Mouse (Mus musculus): Measurements from ENCODE around the gene Ypel4. TPM values are rescaled to one million over a fixed set of nuclear protein-coding genes. Genes with fewer than 3 reads are reported as not detected.
A peak's percentile ranks its signal among the peaks of the same experiment; 100 is the strongest.
"Not testable (repeated sequence)": the region's sequence is repeated elsewhere in the genome, so short reads cannot be mapped to it uniquely, and the experiment has no call there.

Gene Ypel4
- polyA plus RNA-seq, 1 experiment from 2014 or later, result 11.6 TPM

DNA sequence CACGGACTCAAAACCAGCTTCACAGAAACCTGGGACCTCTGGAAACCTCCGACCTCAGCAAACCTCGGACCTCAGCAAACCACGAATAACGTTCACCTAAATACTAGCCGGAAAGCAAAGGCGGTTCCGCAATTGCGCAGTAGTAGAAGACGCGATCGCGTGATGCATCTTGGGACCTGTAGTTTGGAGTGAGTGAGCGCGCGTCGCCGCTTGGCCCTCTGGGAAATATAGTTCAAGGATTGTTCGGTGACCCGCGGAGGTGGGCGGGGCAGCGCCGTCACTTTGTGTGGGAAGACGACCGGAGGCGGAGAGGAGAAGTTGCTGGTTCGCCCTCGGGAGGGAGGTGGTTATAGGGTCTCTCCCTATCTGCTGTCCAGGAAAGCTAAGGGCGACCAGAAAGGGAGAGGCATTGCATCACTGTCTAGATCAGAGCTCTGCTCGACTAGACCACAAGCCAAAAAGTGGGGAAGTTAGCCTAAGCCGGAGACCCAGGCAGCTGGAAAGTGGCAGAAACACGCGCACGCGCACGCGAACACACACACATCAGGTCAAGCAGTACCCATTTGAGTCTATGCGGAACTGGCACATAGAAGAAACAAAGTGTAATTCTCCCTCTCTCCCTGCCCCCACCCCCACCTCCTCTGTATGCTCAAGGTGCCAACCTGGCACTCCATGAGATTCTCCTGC, 6.5 kb upstream of the Ypel4 start, which contains the start of gene Clp1:
Clp1 (minus strand) TSS at position 179 of the 687 bp plus-strand sequence.
- peak; percentile 93 for ATAC-seq
- in situ Hi-C loops (cut with MboI; ENCODE audit: low pct_unique_long_range_greater_than_20kb), result no loop called here
- TF ChIP-seq CTCF (IDR thresholded peaks at IDR 0.05), result no peak
- no peaks in the 10 kb centered on the region for H3K27me3 ChIP-seq
- DNase-seq (ENCODE audit: low read depth, low spot score), result peak; percentile 59
- ChIA-PET CTCF (no interaction called here), POLR2A (interaction anchor here (0.8 to 1.6 kb wide), 4 partner anchors 7 to 16 kb away, joined by 3 to 7 read pairs (median 4); partner anchors contain the start of genes Gm19426 and Ypel4)

GRCm38 (mm10) chr2:84728191-84728590, 5.7 kb upstream of the Ypel4 start:
- H3K27me3 ChIP-seq; DNase-seq (ENCODE audit: low read depth, low spot score); POLR2A ChIA-PET; ATAC-seq; CTCF ChIA-PET; in situ Hi-C loops (cut with MboI; ENCODE audit: low pct_unique_long_range_greater_than_20kb): not testable (repeated sequence)

- H3K27me3 ChIP-seq, result no peaks in the 10 kb centered on the region
- CTCF ChIA-PET, result no interaction called here
- ATAC-seq (no peak), DNase-seq (ENCODE audit: low read depth, low spot score) (no peak)
- POLR2A ChIA-PET, result no interaction called here
- in situ Hi-C loops (cut with MboI; ENCODE audit: low pct_unique_long_range_greater_than_20kb), result loop anchor here (10.0 kb wide), 1 partner anchor 334 kb away; no protein-coding TSS in a partner anchor
- no peak for TF ChIP-seq CTCF (IDR thresholded peaks at IDR 0.05)
These were observed 2.7 kb upstream of the Ypel4 start for GRCm38 (mm10) chr2:84731206-84731605.

DNA sequence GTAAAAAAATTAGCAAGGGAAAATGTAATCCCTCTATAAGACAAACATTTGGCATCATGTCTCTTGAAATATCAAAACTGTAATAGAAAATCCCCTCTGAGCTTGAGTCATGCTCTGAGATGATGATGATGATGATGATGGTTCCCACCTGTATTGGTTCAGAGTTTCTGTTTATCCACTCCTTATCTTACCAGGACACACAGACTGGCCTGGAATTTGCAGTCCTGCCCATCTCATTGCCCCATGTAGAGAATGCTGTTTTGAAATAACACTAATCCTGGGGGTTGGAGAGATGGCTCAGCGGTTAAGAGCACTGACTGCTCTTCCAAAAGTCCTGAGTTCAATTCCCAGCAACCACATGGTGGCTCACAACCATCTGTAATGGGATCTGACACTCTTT, 1.5 kb upstream of the Ypel4 start:
- ATAC-seq, result no peak
- no peak for TF ChIP-seq CTCF (IDR thresholded peaks at IDR 0.05)
- POLR2A ChIA-PET, result no interaction called here
- H3K27me3 ChIP-seq, result no peaks in the 10 kb centered on the region
- no peak for DNase-seq (ENCODE audit: low read depth, low spot score)
- in situ Hi-C loops (cut with MboI; ENCODE audit: low pct_unique_long_range_greater_than_20kb), result loop anchor here (10.0 kb wide), 1 partner anchor 332 kb away; no protein-coding TSS in a partner anchor
- CTCF ChIA-PET, result interaction anchor here (0.9 kb wide), 1 partner anchor 26 kb away, joined by 3 read pairs; no protein-coding TSS in a partner anchor

DNA sequence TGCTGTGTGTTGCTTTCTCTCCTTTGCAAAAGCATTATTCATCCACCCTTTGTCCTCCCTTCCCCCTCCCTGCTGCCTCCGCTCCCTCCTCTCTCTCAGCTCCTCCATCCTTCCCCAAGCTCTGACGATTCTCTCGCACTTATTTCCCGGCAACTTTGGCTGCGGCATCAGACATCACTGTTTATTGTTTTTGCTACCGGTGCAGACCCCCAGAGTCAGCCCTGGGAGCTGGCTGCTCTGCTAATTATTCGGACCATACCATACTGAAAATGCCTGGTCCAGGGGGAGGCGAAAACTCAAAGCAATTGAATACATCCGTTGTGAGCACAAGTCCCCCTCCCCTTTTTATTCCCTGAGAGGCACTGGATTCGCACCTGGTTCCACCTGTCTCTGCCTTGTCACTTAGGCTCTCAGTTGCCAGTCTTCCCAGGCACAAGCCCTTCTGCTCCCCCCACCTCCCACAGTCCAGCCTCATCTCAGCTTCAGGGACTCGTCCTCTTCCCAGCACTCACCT, 550 bp downstream of the Ypel4 start:
- in situ Hi-C loops (cut with MboI; ENCODE audit: low pct_unique_long_range_greater_than_20kb), result loop anchor here (10.0 kb wide), 1 partner anchor 330 kb away; no protein-coding TSS in a partner anchor
- ATAC-seq (peak; percentile 17), DNase-seq (ENCODE audit: low read depth, low spot score) (no peak)
- CTCF ChIA-PET, result no interaction called here
- POLR2A ChIA-PET, result interaction anchor here (1.2 to 1.9 kb wide), 3 partner anchors 8 to 17 kb away, joined by 3 to 5 read pairs (median 3); no protein-coding TSS in a partner anchor
- H3K27me3 ChIP-seq, result no peaks in the 10 kb centered on the region
- no peak for TF ChIP-seq CTCF (IDR thresholded peaks at IDR 0.05)

DNA sequence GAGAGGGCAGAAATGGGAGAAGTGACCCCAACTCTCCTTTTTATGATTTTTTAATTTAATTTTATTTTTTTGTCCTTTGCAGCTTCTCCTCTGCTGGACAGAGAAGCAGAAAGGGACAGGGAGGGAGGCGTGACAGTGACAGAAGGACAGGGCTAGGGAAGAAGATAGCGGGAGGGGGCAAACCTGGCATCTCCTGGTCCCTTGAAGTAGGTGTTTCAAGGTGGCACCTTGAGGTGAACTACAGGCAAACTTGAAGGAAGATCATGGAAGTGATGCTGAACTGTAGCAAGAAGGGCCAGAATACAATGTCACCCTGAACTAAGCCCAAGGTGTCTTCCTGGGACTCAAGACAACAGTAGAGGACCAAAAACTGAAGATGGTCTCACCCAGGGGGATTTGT, 1.1 kb downstream of the Ypel4 start:
- DNase-seq (ENCODE audit: low read depth, low spot score) (no peak), ATAC-seq (no peak)
- CTCF ChIA-PET, result no interaction called here
- H3K27me3 ChIP-seq, result no peaks in the 10 kb centered on the region
- POLR2A ChIA-PET, result interaction anchor here (1.4 to 1.9 kb wide), 2 partner anchors 8 to 13 kb away, joined by 3 to 5 read pairs; no protein-coding TSS in a partner anchor
- in situ Hi-C loops (cut with MboI; ENCODE audit: low pct_unique_long_range_greater_than_20kb), result loop anchor here (10.0 kb wide), 1 partner anchor 330 kb away; no protein-coding TSS in a partner anchor
- TF ChIP-seq CTCF (IDR thresholded peaks at IDR 0.05), result no peak

DNA sequence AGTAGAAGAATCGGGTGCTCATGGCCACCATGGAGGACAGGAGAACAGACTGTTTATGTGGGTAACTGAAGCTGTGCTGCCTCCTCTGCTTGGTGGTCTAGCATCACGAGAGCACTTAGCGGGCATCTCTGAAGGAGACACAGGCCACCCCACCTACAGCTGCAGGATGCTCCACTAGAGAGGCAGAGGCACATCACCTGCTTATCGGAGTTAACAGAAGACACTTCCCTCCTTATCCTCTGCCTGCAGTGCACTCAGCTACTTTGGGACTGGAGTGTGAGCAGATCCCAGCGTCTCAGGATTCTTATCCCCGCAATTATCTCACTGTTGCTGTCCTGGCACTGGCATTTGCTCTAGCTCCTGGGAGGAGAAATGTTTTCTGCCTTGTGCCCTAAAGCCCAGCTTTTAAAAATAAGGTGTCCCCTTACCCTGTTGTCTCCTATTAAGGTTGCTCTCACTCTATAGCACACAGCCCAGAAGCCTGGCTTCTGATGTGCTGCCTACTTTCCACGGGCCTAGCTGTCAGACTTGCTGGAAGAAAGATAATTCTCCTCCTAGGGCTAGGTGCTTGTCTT, 1.6 kb downstream of the Ypel4 start:
- H3K27me3 ChIP-seq, result no peaks in the 10 kb centered on the region
- POLR2A ChIA-PET, result interaction anchor here (1.9 kb wide), 1 partner anchor 14 kb away, joined by 5 read pairs; no protein-coding TSS in a partner anchor
- no peak for ATAC-seq
- TF ChIP-seq CTCF (IDR thresholded peaks at IDR 0.05), result no peak
- CTCF ChIA-PET, result interaction anchor here (1.2 to 1.9 kb wide), 2 partner anchors 23 to 118 kb away, joined by 3 to 8 read pairs; no protein-coding TSS in a partner anchor
- DNase-seq (ENCODE audit: low read depth, low spot score), result no peak
- in situ Hi-C loops (cut with MboI; ENCODE audit: low pct_unique_long_range_greater_than_20kb), result loop anchor here (10.0 kb wide), 1 partner anchor 329 kb away; no protein-coding TSS in a partner anchor

- no peak for TF ChIP-seq CTCF (IDR thresholded peaks at IDR 0.05)
- DNase-seq (ENCODE audit: low read depth, low spot score) (no peak), ATAC-seq (no peak)
- in situ Hi-C loops (cut with MboI; ENCODE audit: low pct_unique_long_range_greater_than_20kb), result loop anchor here (10.0 kb wide), 1 partner anchor 328 kb away; no protein-coding TSS in a partner anchor
- CTCF ChIA-PET, result interaction anchor here (0.7 to 2.3 kb wide), 5 partner anchors 13 to 249 kb away, joined by 3 to 8 read pairs (median 3); no protein-coding TSS in a partner anchor
- H3K27me3 ChIP-seq, result no peaks in the 10 kb centered on the region
- POLR2A ChIA-PET, result interaction anchor here (0.9 to 1.1 kb wide), 3 partner anchors 9 to 52 kb away, joined by 3 to 7 read pairs (median 5); partner anchors contain the start of gene Clp1
These were observed 2.7 kb downstream of the Ypel4 start for GRCm38 (mm10) chr2:84736312-84737161.

GRCm38 (mm10) chr2:84737451-84737925, 3.6 kb downstream of the Ypel4 start:
- DNase-seq (ENCODE audit: low read depth, low spot score), result no peak
- TF ChIP-seq CTCF (IDR thresholded peaks at IDR 0.05), result no peak
- H3K27me3 ChIP-seq, result no peaks in the 10 kb centered on the region
- ChIA-PET POLR2A (interaction anchor here (1.0 to 1.1 kb wide), 3 partner anchors 10 to 89 kb away, joined by 3 to 7 read pairs (median 3); partner anchors contain the start of genes Clp1 and Timm10), CTCF (interaction anchor here (1.2 to 2.3 kb wide), 3 partner anchors 12 to 250 kb away, joined by 3 to 6 read pairs (median 4); no protein-coding TSS in a partner anchor)
- in situ Hi-C loops (cut with MboI; ENCODE audit: low pct_unique_long_range_greater_than_20kb), result loop anchor here (10.0 kb wide), 1 partner anchor 327 kb away; no protein-coding TSS in a partner anchor
- ATAC-seq, result no peak
